Mouse (Mus musculus) ES-Bruce4 (cell line): Measurements from ENCODE around the gene Omg.

Experiments used
- CTCF ChIP-seq: IDR thresholded peaks from one replicate; pipeline ENCODE4 v1.8.1; 2011; ENCODE audit warnings: low read depth, low read length
- POLR2A ChIP-seq: IDR thresholded peaks from one replicate; pipeline ENCODE4 v1.8.1; 2011; ENCODE audit warnings: low read length; ENCODE audit not compliant: insufficient read depth

DNA sequence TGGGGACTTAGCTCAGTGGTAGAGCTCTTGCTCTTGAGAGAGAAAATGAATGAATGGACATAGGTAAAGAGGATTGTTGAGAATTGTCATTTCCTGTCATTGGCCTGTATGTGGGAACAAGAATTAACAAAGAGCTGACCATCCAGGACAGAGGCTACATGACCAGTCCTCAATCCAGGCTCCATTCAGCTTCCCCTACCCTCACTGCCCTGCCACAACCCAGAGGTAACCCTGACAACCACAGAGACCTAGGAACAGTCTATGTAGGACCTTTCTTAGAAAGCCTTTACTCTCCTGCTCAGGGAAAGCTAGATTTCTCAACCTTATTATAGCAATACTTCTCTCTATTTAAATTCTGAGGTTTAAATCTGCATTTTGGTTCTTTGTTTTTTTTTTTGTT lies 16.9 kb upstream of the Omg start:
- no peak for TF ChIP-seq CTCF
- no peak for TF ChIP-seq POLR2A
